Mouse (Mus musculus) CH12.LX (cell line): ENCODE data around the gene Itpr3.

Source experiments
- CTCF ChIP-seq, 2 experiments: IDR thresholded peaks in 1 of 2; conservative IDR thresholded peaks in 1 of 2; 2 replicates each; pipeline ENCODE4 v1.5.1; 2011 to 2012; ENCODE audit warnings: low read depth in 2 of 2, low read length in 2 of 2, improper control_type of control experiment in 1 of 2, inconsistent platforms in 1 of 2, mild to moderate bottlenecking in 1 of 2, moderate library complexity in 1 of 2
- E2F4 ChIP-seq: IDR thresholded peaks from 2 replicates; pipeline ENCODE4 v1.6.1; 2011; ENCODE audit warnings: low read depth, low read length, improper control_type of control experiment; ENCODE audit not compliant: insufficient replicate concordance
- EP300 ChIP-seq: IDR thresholded peaks from 2 replicates; pipeline ENCODE4 v1.6.1; 2011; ENCODE audit warnings: low read length, improper control_type of control experiment
- POLR2A ChIP-seq: IDR thresholded peaks from 2 replicates; pipeline ENCODE4 v1.6.1; 2011; ENCODE audit warnings: low read depth, mild to moderate bottlenecking, improper control_type of control experiment, low read length
- POLR2AphosphoS2 ChIP-seq: IDR thresholded peaks from 2 replicates; pipeline ENCODE4 v1.6.1; 2011; ENCODE audit warnings: low read depth, low read length, improper control_type of control experiment
- RAD21 ChIP-seq: IDR thresholded peaks from 2 replicates; pipeline ENCODE4 v1.6.1; 2011; ENCODE audit warnings: low read depth, mild to moderate bottlenecking, low read length, improper control_type of control experiment, moderate library complexity
- TBP ChIP-seq: conservative IDR thresholded peaks from 2 replicates; pipeline ENCODE4 v1.6.1; 2011; ENCODE audit warnings: low read depth, low read length, improper control_type of control experiment
- TCF12 ChIP-seq: IDR thresholded peaks from 2 replicates; pipeline ENCODE4 v1.6.1; 2014; ENCODE audit warnings: low read depth, mild to moderate bottlenecking, inconsistent platforms, low read length, improper control_type of control experiment
- UBTF ChIP-seq: IDR thresholded peaks from 2 replicates; pipeline ENCODE4 v1.6.1; 2012; ENCODE audit warnings: low read depth, mild to moderate bottlenecking, inconsistent platforms, low read length, improper control_type of control experiment, moderate library complexity
- ZKSCAN1 ChIP-seq: IDR thresholded peaks from 2 replicates; pipeline ENCODE4 v1.6.1; 2012; ENCODE audit warnings: low read depth, inconsistent platforms, low read length, improper control_type of control experiment, borderline replicate concordance

DNA sequence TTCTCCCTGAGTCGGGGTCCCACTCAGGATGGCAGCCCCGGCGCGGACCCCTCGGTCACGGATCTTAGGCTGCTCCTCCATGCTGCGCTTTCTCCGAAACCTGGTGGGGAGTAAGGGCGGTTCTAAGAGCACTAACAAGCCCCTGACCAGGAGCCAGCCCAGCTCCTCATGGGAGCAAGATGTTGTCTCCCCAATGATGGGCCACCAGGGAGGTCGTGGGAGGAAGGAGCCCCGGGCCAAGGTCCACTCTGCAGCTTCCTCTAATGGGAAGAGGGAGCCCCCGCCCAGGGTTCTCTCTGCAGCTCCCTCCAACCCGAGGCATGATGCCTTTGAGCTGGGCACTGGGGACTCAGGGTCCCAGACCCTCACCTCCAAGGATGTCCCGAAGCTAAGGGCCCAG, 27.7 kb upstream of the Itpr3 start:
- TF ChIP-seq TBP (no peak), CTCF (conservative IDR thresholded peaks at IDR 0.05 in 1 of 2, IDR thresholded peaks at IDR 0.05 in 1 of 2; ENCODE audit: low read depth in 2 of 2, low read length in 2 of 2) (no peak), EP300 (no peak), RAD21 (no peak), UBTF (no peak), ZKSCAN1 (no peak), POLR2AphosphoS2 (no peak), POLR2A (no peak), E2F4 (no peak), TCF12 (no peak)
